Mouse (Mus musculus) adrenal gland, postnatal 0 days (tissue): ENCODE measurements around the gene Tbc1d9. TPM values are rescaled to one million over a fixed set of nuclear protein-coding genes. Genes with fewer than 3 reads are reported as not detected.

ENCODE experiments used
- polyA plus RNA-seq: library from polyadenylated mRNA; unstranded; fragments of >200 nt; fragmentation: Nextera tagmentation; extraction: Ambion mirVana; gene quantifications from 2 replicates; pipeline ENCODE4 v1.2.1, GENCODE M21; 2015

The Tbc1d9 gene
- 2.6 and 3.1 TPM in 2 replicates for polyA plus RNA-seq

DNA sequence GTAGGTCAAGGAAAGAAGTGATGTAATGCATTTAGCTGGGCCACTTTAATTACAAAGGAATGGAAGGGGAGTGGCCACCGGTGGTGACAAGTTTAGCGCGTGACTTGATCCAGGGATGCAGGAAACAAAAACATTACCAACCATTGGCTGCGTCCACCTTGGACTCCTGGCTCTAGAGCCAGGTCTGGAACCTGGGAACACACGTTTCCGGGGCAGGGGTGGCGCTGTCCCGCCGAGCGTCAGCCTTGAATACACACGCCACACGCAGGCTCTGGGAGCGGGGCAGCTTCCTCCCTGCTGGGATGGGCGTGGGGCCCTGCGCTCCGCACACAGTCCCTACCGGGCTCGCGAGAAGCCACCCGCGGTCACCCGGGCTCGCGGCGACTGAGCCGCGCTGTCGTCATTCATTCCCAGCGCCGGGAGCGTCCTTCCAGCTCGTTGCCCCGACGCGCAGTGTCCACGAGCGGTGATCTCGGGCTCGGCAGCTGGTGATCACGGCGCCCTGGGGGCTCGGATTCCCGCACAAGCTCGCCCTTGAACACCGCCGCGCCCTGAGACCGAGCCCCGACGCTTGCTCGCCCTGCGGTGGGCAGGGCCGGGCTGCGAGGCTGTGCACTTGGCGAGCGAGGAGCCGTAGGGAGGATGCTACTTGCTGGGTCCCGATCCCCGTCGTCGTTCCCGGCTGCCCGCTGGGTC lies at the start of gene Tbc1d9:
Gene Tbc1d9, plus strand, starts transcription at position 118 of the 696 bp plus-strand sequence.

DNA sequence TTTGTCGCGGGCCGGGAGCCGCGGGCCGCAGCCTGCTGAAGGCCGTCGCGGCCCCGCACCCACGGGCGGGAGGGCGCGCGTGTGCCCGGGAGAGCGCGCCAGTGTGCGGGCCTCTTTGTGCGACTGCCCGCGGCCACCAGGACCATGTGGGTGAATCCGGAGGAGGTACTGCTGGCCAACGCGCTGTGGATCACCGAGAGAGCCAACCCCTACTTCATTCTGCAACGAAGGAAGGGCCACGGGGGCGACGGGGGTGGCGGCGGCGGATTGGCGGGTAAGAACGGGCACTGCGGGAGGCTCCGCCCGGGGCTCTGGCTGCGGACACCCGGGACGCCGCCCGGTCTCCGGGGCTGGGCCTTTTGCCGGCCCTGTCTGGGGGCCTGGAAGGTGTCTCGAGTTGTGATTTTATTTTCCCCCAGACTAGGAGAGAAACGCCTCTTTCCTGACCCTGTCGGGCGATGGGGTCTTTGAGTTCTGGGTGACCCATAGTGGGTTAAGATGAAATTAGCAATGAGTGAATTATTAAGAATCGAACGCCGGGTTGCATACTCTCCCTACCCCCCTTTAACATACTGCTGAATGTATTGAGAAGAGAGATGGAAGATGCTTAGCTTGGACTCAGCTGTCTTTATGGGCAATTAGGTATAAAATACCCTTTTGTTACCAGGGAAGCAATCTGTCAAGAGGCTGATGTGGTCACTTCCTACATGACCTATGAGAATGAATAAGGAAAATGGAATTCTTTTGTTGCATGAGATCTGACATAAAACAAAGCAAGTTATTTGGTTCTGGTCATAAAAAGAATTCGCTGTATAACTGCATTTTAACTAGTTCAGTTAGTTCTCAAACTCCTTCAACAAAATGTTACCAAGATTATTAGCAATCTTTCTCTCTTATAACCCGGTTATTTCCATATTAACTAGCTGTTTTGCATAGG lies 1.0 kb downstream of the Tbc1d9 start, which contains the start of gene Gm10645:
Gene Gm10645, minus strand, starts transcription at position 240 of the 937 bp plus-strand sequence.

DNA sequence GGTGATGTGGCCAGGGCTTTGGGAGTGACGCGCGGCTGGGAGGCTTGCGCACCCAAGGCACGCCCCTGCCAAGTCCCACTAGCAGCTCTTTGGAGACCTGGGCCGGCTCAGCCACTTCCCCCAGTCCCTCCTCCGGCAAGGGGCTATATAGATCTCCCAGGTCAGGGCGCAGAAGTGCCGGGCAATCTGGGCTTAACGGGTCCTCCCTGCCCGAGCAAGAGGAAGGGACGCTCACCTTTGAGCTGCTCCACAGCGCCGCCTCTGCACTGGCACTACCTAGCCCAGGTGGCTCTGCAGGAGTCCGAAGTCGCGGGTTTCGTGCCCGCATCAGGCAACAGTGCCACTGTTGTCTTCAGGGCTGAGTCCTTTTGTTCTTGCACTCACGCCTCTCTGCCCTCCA lies 125.0 kb downstream of the Tbc1d9 start, which contains the start of gene Ucp1:
Gene Ucp1, plus strand, starts transcription at position 177 of the 400 bp plus-strand sequence.

Other genes starting within 250 kb of the Tbc1d9 start
- gene Gm10645, start 818 bp downstream of the Tbc1d9 start, polyA plus RNA-seq, result 1.4 and 2.5 TPM in 2 replicates
- gene Ucp1, start 125.0 kb downstream of the Tbc1d9 start, polyA plus RNA-seq, result 0.12 and 0.39 TPM in 2 replicates
- gene Elmod2, start 167.1 kb downstream of the Tbc1d9 start, polyA plus RNA-seq, result 6.6 and 10.2 TPM in 2 replicates
- not detected in 2 replicates for gene Mgat4d, start 183.1 kb downstream of the Tbc1d9 start, polyA plus RNA-seq
- 0.43 and 1.9 TPM in 2 replicates for gene Clgn, start 224.5 kb downstream of the Tbc1d9 start, polyA plus RNA-seq